Mouse (Mus musculus): ENCODE measurements around the gene Npr3.

DNA sequence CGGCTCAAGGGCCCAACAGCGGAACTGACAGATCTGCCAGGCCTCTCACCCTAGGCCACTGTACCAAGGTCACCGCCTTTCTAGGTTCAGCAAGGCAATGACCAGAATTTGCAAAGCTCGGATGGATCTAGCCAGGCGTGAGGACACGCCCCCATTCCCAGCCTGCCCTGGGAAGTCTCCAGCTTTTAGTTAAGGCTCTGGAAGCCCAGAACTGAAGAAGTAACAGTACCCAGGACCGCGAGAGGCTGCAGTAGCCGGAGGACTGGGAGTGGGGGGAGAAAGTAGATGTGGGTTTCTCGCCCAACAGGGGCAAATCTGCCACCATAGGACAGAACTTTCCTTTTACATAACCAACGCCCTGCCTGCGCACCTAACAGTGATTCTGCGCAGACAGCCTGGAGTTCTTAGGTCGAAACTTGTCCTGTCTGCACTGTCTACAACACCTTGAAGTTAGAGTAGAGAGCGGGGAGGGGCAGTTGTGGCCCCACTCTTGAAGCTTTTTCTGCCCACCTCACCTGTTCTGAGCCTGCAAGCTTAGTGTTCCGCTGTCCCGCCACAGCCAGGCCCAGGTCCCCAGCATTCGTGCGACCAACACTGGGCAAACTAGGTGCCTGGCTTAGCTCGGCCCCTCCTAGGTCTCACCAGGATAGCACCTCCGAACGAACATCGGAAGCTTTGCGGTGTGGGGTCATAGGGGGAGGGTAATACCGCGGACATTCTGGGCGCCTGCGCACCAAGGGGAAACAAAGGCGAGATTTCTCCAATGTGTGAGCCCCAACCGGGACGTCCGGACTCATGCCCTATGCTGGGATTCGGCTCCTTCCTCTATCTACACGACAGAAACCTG, 3.7 kb downstream of the Npr3 start:
- no peak for TF ChIP-seq CTCF (IDR thresholded peaks at IDR 0.05; ENCODE audit: extremely low read depth, insufficient read depth, low read length)
- no peak for TF ChIP-seq POLR2A (IDR thresholded peaks at IDR 0.05; ENCODE audit: extremely low read depth, insufficient read depth, low read length)

Measured in cortical plate, adult 2 months (tissue).